Mouse (Mus musculus) hindbrain, embryonic 12.5 days (tissue): ENCODE results near the gene Adam15. TPM values are rescaled to one million over a fixed set of nuclear protein-coding genes. Genes with fewer than 3 reads are reported as not detected.

Source experiments
- ATAC-seq: fragments of 200-750 bp; cut with Nextera tagmentation; 2 replicates; pipeline ENCODE4 v1.8.0; 2017; ENCODE audit warnings: moderate TSS enrichment; ENCODE audit not compliant: low FRiP score
- H3K27ac ChIP-seq: fragments of 300-500 bp; sonication (generic); 2 replicates; pipeline ENCODE4 v1.5.1; 2016; ENCODE audit warnings: mild to moderate bottlenecking
- H3K27me3 ChIP-seq: fragments of 300-500 bp; sonication (generic); 2 replicates; pipeline ENCODE4 v1.6.1; 2016; ENCODE audit warnings: mild to moderate bottlenecking
- H3K36me3 ChIP-seq: fragments of 300-500 bp; sonication (generic); 2 replicates; pipeline ENCODE4 v1.6.1; 2016; ENCODE audit warnings: mild to moderate bottlenecking
- H3K4me1 ChIP-seq: fragments of 300-500 bp; sonication (generic); 2 replicates; pipeline ENCODE4 v1.6.1; 2016
- H3K4me2 ChIP-seq: fragments of 300-500 bp; sonication (generic); replicated peaks from 2 replicates; pipeline ENCODE4 v1.6.1; 2016; ENCODE audit warnings: mild to moderate bottlenecking
- H3K4me3 ChIP-seq: fragments of 300-500 bp; sonication (generic); 2 replicates; pipeline ENCODE4 v1.5.1; 2016; ENCODE audit warnings: mild to moderate bottlenecking
- H3K9ac ChIP-seq: fragments of 300-500 bp; sonication (generic); 2 replicates; pipeline ENCODE4 v1.6.1; 2016; ENCODE audit warnings: mild to moderate bottlenecking, moderate library complexity
- H3K9me3 ChIP-seq: fragments of 300-500 bp; sonication (generic); replicated peaks from 2 replicates; pipeline ENCODE4 v1.6.1; 2016; ENCODE audit warnings: mild to moderate bottlenecking
- WGBS: fragments of 180-500 bp; shearing (Covaris S2); methylation state at CpG from one replicate; pipeline ENCODE4 v1.1.7; 2016; 5-methylcytosine and 5-hydroxymethylcytosine counted together
- polyA plus RNA-seq: library from polyadenylated mRNA; unstranded; fragments of >200 nt; fragmentation: Nextera tagmentation; extraction: Ambion mirVana; gene quantifications from 2 replicates; pipeline ENCODE4 v1.2.1, GENCODE M21; 2016

Adam15 gene
- polyA plus RNA-seq, 1 experiment from 2014 or later = 40.3 TPM

- WGBS = 89% methylated on average over 4 of the region's 4 CpGs
- H3K9me3 ChIP-seq = no peaks in the 10 kb centered on the region
- H3K9ac ChIP-seq = no peak overlapping the region
- peaks cover 24% of the 10 kb centered on the region for H3K4me1 ChIP-seq
- H3K4me2 ChIP-seq = no peak overlapping the region
- H3K27me3 ChIP-seq = no peaks in the 10 kb centered on the region
- no peak overlapping the region for H3K4me3 ChIP-seq
- H3K36me3 ChIP-seq = peaks cover 16% of the 10 kb centered on the region; the same call in 1 of the 2 replicates
- ATAC-seq = no peak
- H3K27ac ChIP-seq = no peak overlapping the region
Observed at GRCm38 (mm10) chr3:89341794-89342193, 8.0 kb downstream of the Adam15 start.

- Histone ChIP-seq H3K4me2 (peak overlapping the region; percentile 69), H3K36me3 (peaks cover 9% of the 10 kb centered on the region; the same call in 1 of the 2 replicates), H3K27me3 (no peaks in the 10 kb centered on the region), H3K9me3 (no peaks in the 10 kb centered on the region), H3K9ac (peak overlapping the region; percentile 52), H3K4me3 (peak overlapping the region; percentile 26), H3K4me1 (peaks cover 36% of the 10 kb centered on the region), H3K27ac (no peak overlapping the region)
- 3% methylated on average over 11 of the region's 11 CpGs for WGBS
- peak; percentile 18; the same call in 1 of the 2 replicates for ATAC-seq
Observed at GRCm38 (mm10) chr3:89340465-89340864, 9.3 kb downstream of the Adam15 start.

- Histone ChIP-seq H3K36me3 (peaks cover 16% of the 10 kb centered on the region), H3K9me3 (no peaks in the 10 kb centered on the region), H3K9ac (no peak overlapping the region), H3K4me1 (peaks cover 36% of the 10 kb centered on the region), H3K27ac (no peak overlapping the region), H3K27me3 (no peaks in the 10 kb centered on the region), H3K4me3 (0 out of 2 replicates have a peak overlapping the region, but pooled peaks have one; percentile 26), H3K4me2 (peak overlapping the region; percentile 69)
- 28% methylated on average over 8 of the region's 8 CpGs for WGBS
- ATAC-seq = no peak
Observed at GRCm38 (mm10) chr3:89339416-89339815, 10.4 kb downstream of the Adam15 start.

- Histone ChIP-seq H3K9me3 (no peaks in the 10 kb centered on the region), H3K4me2 (peak within 1 kb of the TSS; percentile 69), H3K27ac (peak within 1 kb of the TSS; percentile 92), H3K4me1 (peaks cover 42% of the 10 kb centered on the region), H3K4me3 (peak within 1 kb of the TSS; percentile 86), H3K27me3 (no peaks in the 10 kb centered on the region), H3K36me3 (peaks cover 15% of the 10 kb centered on the region), H3K9ac (peak within 1 kb of the TSS; percentile 83)
- ATAC-seq = peak; percentile 76
- under 1% methylated on average over 39 of the region's 44 CpGs for WGBS
Observed at GRCm38 (mm10) chr3:89337721-89338578, 11.8 kb downstream of the Adam15 start, which contains the start of gene Efna4. Gene Efna4 (minus strand): TSS chr3:89338028.

- no peak; the same call in 1 of the 2 replicates for ATAC-seq
- Histone ChIP-seq H3K27ac (peak overlapping the region; percentile 92), H3K4me3 (peak overlapping the region; percentile 86), H3K4me2 (peak overlapping the region; percentile 69), H3K9ac (peak overlapping the region; percentile 83), H3K36me3 (peaks cover 15% of the 10 kb centered on the region), H3K9me3 (no peaks in the 10 kb centered on the region), H3K27me3 (no peaks in the 10 kb centered on the region), H3K4me1 (peaks cover 50% of the 10 kb centered on the region)
- under 1% methylated on average over 21 of the region's 21 CpGs for whole genome bisulfite sequencing
Observed at GRCm38 (mm10) chr3:89337062-89337720, 12.6 kb downstream of the Adam15 start.

GRCm38 (mm10) chr3:89336529-89336928 lies 13.3 kb downstream of the Adam15 start:
- peak overlapping the region; percentile 86 for H3K4me3 ChIP-seq
- peaks cover 57% of the 10 kb centered on the region for H3K4me1 ChIP-seq
- no peak for ATAC-seq
- no peaks in the 10 kb centered on the region for H3K27me3 ChIP-seq
- 5% methylated on average over 6 of the region's 6 CpGs for WGBS
- H3K27ac ChIP-seq = peak overlapping the region; percentile 92; the same call in 1 of the 2 replicates
- H3K9ac ChIP-seq = peak overlapping the region; percentile 83
- peak overlapping the region; percentile 69 for H3K4me2 ChIP-seq
- H3K36me3 ChIP-seq = peaks cover 15% of the 10 kb centered on the region
- H3K9me3 ChIP-seq = no peaks in the 10 kb centered on the region

GRCm38 (mm10) chr3:89333053-89333452 lies 16.7 kb downstream of the Adam15 start:
- peak overlapping the region; percentile 52 for H3K27ac ChIP-seq
- H3K4me1 ChIP-seq = peaks cover 62% of the 10 kb centered on the region
- H3K36me3 ChIP-seq = peaks cover 15% of the 10 kb centered on the region
- peaks cover 14% of the 10 kb centered on the region for H3K27me3 ChIP-seq
- no peaks in the 10 kb centered on the region for H3K9me3 ChIP-seq
- 0 out of 2 replicates have a peak overlapping the region, but pooled peaks have one; percentile 6 for H3K4me2 ChIP-seq
- 0 out of 2 replicates have a peak overlapping the region, but pooled peaks have one; percentile 23 for H3K9ac ChIP-seq
- no peak overlapping the region for H3K4me3 ChIP-seq
- 73% methylated on average over 11 of the region's 11 CpGs for WGBS
- ATAC-seq = no peak

GRCm38 (mm10) chr3:89332476-89332875 lies 17.3 kb downstream of the Adam15 start:
- Histone ChIP-seq H3K9ac (no peak overlapping the region), H3K4me1 (peaks cover 66% of the 10 kb centered on the region), H3K27ac (peak overlapping the region; percentile 52), H3K4me3 (no peak overlapping the region), H3K4me2 (0 out of 2 replicates have a peak overlapping the region, but pooled peaks have one; percentile 6), H3K27me3 (peaks cover 14% of the 10 kb centered on the region), H3K9me3 (no peaks in the 10 kb centered on the region), H3K36me3 (peaks cover 15% of the 10 kb centered on the region)
- no peak for ATAC-seq
- WGBS = 45% methylated on average over 12 of the region's 12 CpGs

- peaks cover 69% of the 10 kb centered on the region for H3K4me1 ChIP-seq
- H3K36me3 ChIP-seq = peaks cover 15% of the 10 kb centered on the region
- peaks cover 14% of the 10 kb centered on the region for H3K27me3 ChIP-seq
- no peaks in the 10 kb centered on the region for H3K9me3 ChIP-seq
- no peak overlapping the region for H3K4me2 ChIP-seq
- no peak overlapping the region for H3K4me3 ChIP-seq
- H3K27ac ChIP-seq = 0 out of 2 replicates have a peak overlapping the region, but pooled peaks have one; percentile 35
- 45% methylated on average over 10 of the region's 10 CpGs for WGBS
- no peak overlapping the region for H3K9ac ChIP-seq
- ATAC-seq = no peak
Observed at GRCm38 (mm10) chr3:89332013-89332412, 17.8 kb downstream of the Adam15 start.

- Histone ChIP-seq H3K27ac (0 out of 2 replicates have a peak overlapping the region, but pooled peaks have one; percentile 35), H3K9ac (no peak overlapping the region), H3K36me3 (peaks cover 15% of the 10 kb centered on the region), H3K27me3 (peaks cover 14% of the 10 kb centered on the region), H3K4me1 (peaks cover 66% of the 10 kb centered on the region), H3K4me2 (no peak overlapping the region), H3K4me3 (no peak overlapping the region), H3K9me3 (no peaks in the 10 kb centered on the region)
- WGBS = 69% methylated on average over 13 of the region's 13 CpGs
- no peak for ATAC-seq
Observed at GRCm38 (mm10) chr3:89331561-89331960, 18.2 kb downstream of the Adam15 start.

GRCm38 (mm10) chr3:89330948-89331347 lies 18.8 kb downstream of the Adam15 start:
- Histone ChIP-seq H3K9me3 (no peaks in the 10 kb centered on the region), H3K27ac (peak overlapping the region; percentile 41; the same call in 1 of the 2 replicates), H3K4me1 (peaks cover 60% of the 10 kb centered on the region), H3K36me3 (peaks cover 15% of the 10 kb centered on the region), H3K27me3 (peaks cover 14% of the 10 kb centered on the region), H3K4me3 (no peak overlapping the region), H3K4me2 (no peak overlapping the region), H3K9ac (no peak overlapping the region)
- ATAC-seq = 0 out of 2 replicates have a peak, but pooled peaks have one; percentile 9
- WGBS = 12% methylated on average over 10 of the region's 10 CpGs

GRCm38 (mm10) chr3:89330346-89330745 lies 19.4 kb downstream of the Adam15 start:
- WGBS = 43% methylated on average over 3 of the region's 3 CpGs
- H3K4me3 ChIP-seq = no peak overlapping the region
- no peaks in the 10 kb centered on the region for H3K9me3 ChIP-seq
- peaks cover 15% of the 10 kb centered on the region for H3K36me3 ChIP-seq
- H3K4me1 ChIP-seq = peaks cover 56% of the 10 kb centered on the region
- no peak overlapping the region for H3K4me2 ChIP-seq
- no peak for ATAC-seq
- H3K9ac ChIP-seq = no peak overlapping the region
- peak overlapping the region; percentile 41 for H3K27ac ChIP-seq
- H3K27me3 ChIP-seq = peaks cover 14% of the 10 kb centered on the region
